Mouse (Mus musculus) adrenal gland (tissue): ENCODE data around the gene Ppp4c.

Experiments used
- intact Hi-C: fragments of 180-260 bp; cut with DNase I; formaldehyde crosslinking; loops from one replicate; pipeline ENCODE4 v1.15.1; 2025

The Ppp4c gene

GRCm38 (mm10) chr7:126759672-126760390 is 32.5 kb downstream of the Ppp4c start:
- intact Hi-C loops = loop anchor here (5.0 to 10.0 kb wide), 2 partner anchors 37 to 345 kb away; partner anchors contain the start of gene Fam57b

- intact Hi-C loops = loop anchor here (10.0 kb wide), 1 partner anchor 346 kb away; no protein-coding TSS in a partner anchor
These were observed 33.1 kb downstream of the Ppp4c start, which contains the start of gene Mapk3 for GRCm38 (mm10) chr7:126759050-126759671. Gene Mapk3, plus strand, starts transcription at chr7:126759601.

GRCm38 (mm10) chr7:126758539-126758938 is 33.8 kb downstream of the Ppp4c start:
- intact Hi-C loops = loop anchor here (10.0 kb wide), 1 partner anchor 346 kb away; no protein-coding TSS in a partner anchor

GRCm38 (mm10) chr7:126754866-126755265 is 37.4 kb downstream of the Ppp4c start:
- intact Hi-C loops = loop anchor here (10.0 kb wide), 1 partner anchor 350 kb away; no protein-coding TSS in a partner anchor

- intact Hi-C loops = loop anchor here (10.0 kb wide), 1 partner anchor 355 kb away; no protein-coding TSS in a partner anchor
These were observed 42.5 kb downstream of the Ppp4c start for GRCm38 (mm10) chr7:126749582-126750343.

- intact Hi-C loops = no loop called here
These were observed 43.5 kb downstream of the Ppp4c start for GRCm38 (mm10) chr7:126748824-126749223.

GRCm38 (mm10) chr7:126746798-126747197 is 45.5 kb downstream of the Ppp4c start:
- intact Hi-C loops = no loop called here

- intact Hi-C loops = no loop called here
These were observed 46.2 kb downstream of the Ppp4c start for GRCm38 (mm10) chr7:126746066-126746465.

- intact Hi-C loops = no loop called here
These were observed 50.3 kb downstream of the Ppp4c start for GRCm38 (mm10) chr7:126741964-126742482.

GRCm38 (mm10) chr7:126741452-126741851 is 50.8 kb downstream of the Ppp4c start:
- intact Hi-C loops = no loop called here

GRCm38 (mm10) chr7:126740977-126741376 is 51.3 kb downstream of the Ppp4c start:
- intact Hi-C loops = no loop called here

- intact Hi-C loops = no loop called here
These were observed 52.1 kb downstream of the Ppp4c start for GRCm38 (mm10) chr7:126740132-126740735.

GRCm38 (mm10) chr7:126739551-126739950 is 52.7 kb downstream of the Ppp4c start:
- intact Hi-C loops = no loop called here

- intact Hi-C loops = no loop called here
These were observed 56.2 kb downstream of the Ppp4c start for GRCm38 (mm10) chr7:126736122-126736521.
